8 mouse cellular contexts compared by ENCODE assay signal in genomic region chr17:6429945-6430344, GRCm38 (mm10). TPM values are rescaled to one million over a fixed set of nuclear protein-coding genes. Genes with fewer than 3 reads are reported as not detected.
DNase-seq lines count a peak whose midpoint lies in the region; ATAC-seq and TF ChIP-seq lines count a peak whose summit lies in the region.
"Not testable (repeated sequence)": the region's sequence is repeated elsewhere in the genome, so short reads cannot be mapped to it uniquely, and the experiment has no call there.

Dynlt1b (plus strand) TSS chr17:6430112.

- H3K4me1 ChIP-seq in bone marrow, adult 2 months (ENCODE audit: control insufficient read depth, insufficient read depth, low read length); kidney, embryonic 14.5 days (ENCODE audit: control insufficient read depth, insufficient read depth, low read length); limb, embryonic 15.5 days: not testable (repeated sequence)
- H3K4me1 ChIP-seq in embryonic facial prominence, embryonic 15.5 days, result peaks cover 12% of the 10 kb centered on the region

- peak within 1 kb of the TSS; percentile 54 for H3K9ac ChIP-seq in embryonic facial prominence, embryonic 15.5 days
- H3K9ac ChIP-seq in kidney, embryonic 14.5 days (ENCODE audit: low read depth, low read length), result peak within 1 kb of the TSS; percentile 65
- H3K9ac ChIP-seq in limb, embryonic 15.5 days, result peak within 1 kb of the TSS; percentile 44

- peak within 1 kb of the TSS; percentile 58 for H3K4me2 ChIP-seq in embryonic facial prominence, embryonic 15.5 days (replicated peaks)
- peak within 1 kb of the TSS; percentile 43 for H3K4me2 ChIP-seq in kidney, embryonic 14.5 days (replicated peaks; ENCODE audit: low read depth, low read length)
- H3K4me2 ChIP-seq in limb, embryonic 15.5 days, result peak within 1 kb of the TSS; percentile 53

- not testable (repeated sequence) for TF ChIP-seq CTCF in bone marrow, adult 2 months (IDR thresholded peaks at IDR 0.05; ENCODE audit: control insufficient read depth, insufficient read depth, low read length)

- not testable (repeated sequence) for H3K9me3 ChIP-seq in embryonic facial prominence, embryonic 15.5 days (replicated peaks); kidney, embryonic 14.5 days (ENCODE audit: control insufficient read depth, low read length); limb, embryonic 15.5 days

- under 1% methylated on average over 27 of the region's 27 CpGs for WGBS in bone marrow, adult 2 months
- under 1% methylated on average over 27 of the region's 27 CpGs for WGBS in embryonic facial prominence, embryonic 15.5 days
- under 1% methylated on average over 27 of the region's 27 CpGs for WGBS in kidney, embryonic 14.5 days
- under 1% methylated on average over 27 of the region's 27 CpGs for WGBS in limb, embryonic 15.5 days

- peak; percentile 97 for ATAC-seq in embryonic facial prominence, embryonic 15.5 days (ENCODE audit: insufficient number of reproducible peaks, low FRiP score, low TSS enrichment, low read depth)
- peak; percentile 99 for ATAC-seq in kidney, embryonic 14.5 days (ENCODE audit: low FRiP score, low TSS enrichment)
- peak; percentile 95 for ATAC-seq in limb, embryonic 15.5 days (ENCODE audit: insufficient number of reproducible peaks, low FRiP score, low TSS enrichment, low read depth)

- H3K36me3 ChIP-seq in embryonic facial prominence, embryonic 15.5 days; kidney, embryonic 14.5 days (ENCODE audit: control insufficient read depth, insufficient read depth, low read length); limb, embryonic 15.5 days: not testable (repeated sequence)

- TF ChIP-seq POLR2A in bone marrow, adult 2 months (IDR thresholded peaks at IDR 0.05; ENCODE audit: borderline replicate concordance, control insufficient read depth, low read depth, low read length), result peak; percentile 87; the same call in 1 of the 2 replicates

- not testable (repeated sequence) for H3K27me3 ChIP-seq in embryonic facial prominence, embryonic 15.5 days; kidney, embryonic 14.5 days (ENCODE audit: control insufficient read depth, insufficient read depth, low read length); limb, embryonic 15.5 days

- peak within 1 kb of the TSS; percentile 65 for H3K4me3 ChIP-seq in bone marrow, adult 2 months (replicated peaks; ENCODE audit: control insufficient read depth, low read depth, low read length)
- peak within 1 kb of the TSS; percentile 59 for H3K4me3 ChIP-seq in embryonic facial prominence, embryonic 15.5 days (replicated peaks)
- H3K4me3 ChIP-seq in kidney, embryonic 14.5 days (ENCODE audit: low read length), result peak within 1 kb of the TSS; percentile 50
- H3K4me3 ChIP-seq in limb, embryonic 15.5 days, result peak within 1 kb of the TSS; percentile 51

- H3K27ac ChIP-seq in bone marrow, adult 2 months (ENCODE audit: control insufficient read depth, insufficient read depth, low read depth, low read length, poor library complexity), result peak within 1 kb of the TSS; percentile 69
- H3K27ac ChIP-seq in embryonic facial prominence, embryonic 15.5 days (replicated peaks), result peak within 1 kb of the TSS; percentile 81
- H3K27ac ChIP-seq in kidney, embryonic 14.5 days (ENCODE audit: low read depth, low read length), result not testable (repeated sequence)
- H3K27ac ChIP-seq in limb, embryonic 15.5 days, result peak within 1 kb of the TSS; percentile 82

- DNase-seq in 416B (ENCODE audit: low read depth), result peak; percentile 99
- peak; percentile 100 for DNase-seq in heart, adult 9 months (ENCODE audit: low spot score in 2 of 2)
- DNase-seq in monocyte, adult 2 months (ENCODE audit: low read depth in 1 of 2, low spot score in 2 of 2), result peak; percentile 100
- peak; percentile 100 for DNase-seq in spleen, postnatal 36 days (ENCODE audit: low spot score in 2 of 2)

RNA-seq across cellular contexts. Expression of gene Dynlt1b, which starts in this region (rescaled TPM):
- 61.7 and 183 TPM in 2 replicates for polyA plus RNA-seq in bone marrow, adult 2 months (2011; ENCODE audit: insufficient read depth, insufficient read length, low replicate concordance, missing spikeins)
- polyA plus RNA-seq in embryonic facial prominence, embryonic 15.5 days (2015; fragmentation: Nextera tagmentation; extraction: Ambion mirVana), result 467 and 526 TPM in 2 replicates
- polyA plus RNA-seq in kidney, embryonic 14.5 days (2014; fragmentation: Nextera tagmentation; extraction: Ambion mirVana), result 506 and 609 TPM in 2 replicates
- 351 and 375 TPM in 2 replicates for polyA plus RNA-seq in limb, embryonic 15.5 days (2015; fragmentation: Nextera tagmentation; extraction: Ambion mirVana)
